Mouse (Mus musculus): Measurements from ENCODE around the gene Ptprd.

Ptprd gene

GRCm38 (mm10) chr4:76409159-76409558 is 1802.6 kb downstream of the Ptprd start:
- H3K9me3 ChIP-seq (ENCODE audit: low read length): no peaks in the 10 kb centered on the region
- TF ChIP-seq NANOG (IDR thresholded peaks at IDR 0.05; ENCODE audit: borderline replicate concordance, low read length): no peak
- TF ChIP-seq CTCF (conservative IDR thresholded peaks at IDR 0.05; ENCODE audit: low read length): no peak
- no peak for TF ChIP-seq POU5F1 (IDR thresholded peaks at IDR 0.05; ENCODE audit: borderline replicate concordance, low read length)
- no peaks in the 10 kb centered on the region for H3K36me3 ChIP-seq (ENCODE audit: insufficient read depth, low read length)
- no peak overlapping the region for H3K4me3 ChIP-seq (replicated peaks; ENCODE audit: low read length)
- H3K4me1 ChIP-seq (replicated peaks; ENCODE audit: low read depth, low read length): no peaks in the 10 kb centered on the region
- no peaks in the 10 kb centered on the region for H3K27me3 ChIP-seq (ENCODE audit: insufficient read depth, low read length)

GRCm38 (mm10) chr4:76405862-76406454 is 1805.8 kb downstream of the Ptprd start:
- H3K27me3 ChIP-seq (ENCODE audit: insufficient read depth, low read length): no peaks in the 10 kb centered on the region
- no peak for TF ChIP-seq NANOG (IDR thresholded peaks at IDR 0.05; ENCODE audit: borderline replicate concordance, low read length)
- no peak for TF ChIP-seq POU5F1 (IDR thresholded peaks at IDR 0.05; ENCODE audit: borderline replicate concordance, low read length)
- TF ChIP-seq CTCF (conservative IDR thresholded peaks at IDR 0.05; ENCODE audit: low read length): no peak
- H3K9me3 ChIP-seq (ENCODE audit: low read length): no peaks in the 10 kb centered on the region
- H3K4me3 ChIP-seq (replicated peaks; ENCODE audit: low read length): no peak overlapping the region
- H3K4me1 ChIP-seq (replicated peaks; ENCODE audit: low read depth, low read length): no peaks in the 10 kb centered on the region
- no peaks in the 10 kb centered on the region for H3K36me3 ChIP-seq (ENCODE audit: insufficient read depth, low read length)

DNA sequence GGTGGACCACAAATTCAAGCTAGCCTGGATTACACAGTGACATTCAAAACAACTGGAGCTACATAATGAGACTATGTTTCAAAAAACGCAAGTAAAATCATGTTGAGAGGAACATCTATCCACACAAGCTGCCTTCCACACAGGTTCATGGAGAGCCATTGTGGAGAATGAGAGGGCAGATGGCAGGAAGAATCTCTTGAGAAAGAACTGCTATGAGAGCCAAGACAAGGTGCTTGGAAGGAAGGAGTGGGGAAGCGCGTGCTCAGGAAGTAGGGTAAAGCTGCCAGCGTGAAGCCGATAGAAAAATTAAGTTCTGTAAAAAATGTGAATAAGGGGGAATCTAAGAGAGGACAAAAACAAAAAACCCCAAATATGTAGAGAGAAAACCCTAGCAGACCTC is 1808.5 kb downstream of the Ptprd start:
- no peaks in the 10 kb centered on the region for H3K27me3 ChIP-seq (ENCODE audit: insufficient read depth, low read length)

DNA sequence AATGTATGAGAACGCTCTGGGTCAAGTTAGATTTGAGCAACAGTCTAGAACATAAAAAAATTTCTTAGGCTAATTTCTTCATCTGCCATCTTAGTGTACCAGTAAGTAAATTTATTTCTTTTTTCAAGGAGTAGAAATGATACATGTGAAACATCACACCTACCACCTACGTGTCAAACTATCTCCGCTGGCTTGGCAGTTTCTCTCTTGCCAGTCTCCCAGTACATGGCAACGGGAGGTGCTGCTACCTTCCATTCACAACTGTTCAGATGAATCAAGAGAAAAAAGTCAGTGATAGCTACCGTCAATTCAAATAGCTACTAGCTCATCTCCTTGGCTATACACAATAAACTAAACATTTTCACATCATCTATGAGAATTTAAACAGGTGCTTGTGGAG is 1823.9 kb downstream of the Ptprd start:
- no peaks in the 10 kb centered on the region for H3K4me1 ChIP-seq (replicated peaks; ENCODE audit: low read depth, low read length)
- H3K27me3 ChIP-seq (ENCODE audit: insufficient read depth, low read length): no peaks in the 10 kb centered on the region
- H3K9me3 ChIP-seq (ENCODE audit: low read length): no peaks in the 10 kb centered on the region
- TF ChIP-seq NANOG (IDR thresholded peaks at IDR 0.05; ENCODE audit: borderline replicate concordance, low read length): no peak
- TF ChIP-seq CTCF (conservative IDR thresholded peaks at IDR 0.05; ENCODE audit: low read length): no peak
- TF ChIP-seq POU5F1 (IDR thresholded peaks at IDR 0.05; ENCODE audit: borderline replicate concordance, low read length): no peak
- no peak overlapping the region for H3K4me3 ChIP-seq (replicated peaks; ENCODE audit: low read length)
- H3K36me3 ChIP-seq (ENCODE audit: insufficient read depth, low read length): no peaks in the 10 kb centered on the region

More for the DNA sequence above, 1808.5 kb downstream of the Ptprd start:
- Histone ChIP-seq H3K36me3 (ENCODE audit: insufficient read depth, low read length) (no peaks in the 10 kb centered on the region), H3K9me3 (ENCODE audit: low read length) (no peaks in the 10 kb centered on the region), H3K4me3 (replicated peaks; ENCODE audit: low read length) (no peak overlapping the region), H3K4me1 (replicated peaks; ENCODE audit: low read depth, low read length) (no peaks in the 10 kb centered on the region)
- TF ChIP-seq NANOG (IDR thresholded peaks at IDR 0.05; ENCODE audit: borderline replicate concordance, low read length): no peak
- TF ChIP-seq POU5F1 (IDR thresholded peaks at IDR 0.05; ENCODE audit: borderline replicate concordance, low read length): no peak
- no peak for TF ChIP-seq CTCF (conservative IDR thresholded peaks at IDR 0.05; ENCODE audit: low read length)

GRCm38 (mm10) chr4:76386978-76387824 is 1824.6 kb downstream of the Ptprd start:
- Histone ChIP-seq H3K9me3 (ENCODE audit: low read length) (no peaks in the 10 kb centered on the region), H3K4me1 (replicated peaks; ENCODE audit: low read depth, low read length) (no peaks in the 10 kb centered on the region), H3K36me3 (ENCODE audit: insufficient read depth, low read length) (no peaks in the 10 kb centered on the region), H3K27me3 (ENCODE audit: insufficient read depth, low read length) (no peaks in the 10 kb centered on the region), H3K4me3 (replicated peaks; ENCODE audit: low read length) (no peak overlapping the region)
- TF ChIP-seq CTCF (conservative IDR thresholded peaks at IDR 0.05; ENCODE audit: low read length) (no peak), NANOG (IDR thresholded peaks at IDR 0.05; ENCODE audit: borderline replicate concordance, low read length) (no peak), POU5F1 (IDR thresholded peaks at IDR 0.05; ENCODE audit: borderline replicate concordance, low read length) (no peak)

DNA sequence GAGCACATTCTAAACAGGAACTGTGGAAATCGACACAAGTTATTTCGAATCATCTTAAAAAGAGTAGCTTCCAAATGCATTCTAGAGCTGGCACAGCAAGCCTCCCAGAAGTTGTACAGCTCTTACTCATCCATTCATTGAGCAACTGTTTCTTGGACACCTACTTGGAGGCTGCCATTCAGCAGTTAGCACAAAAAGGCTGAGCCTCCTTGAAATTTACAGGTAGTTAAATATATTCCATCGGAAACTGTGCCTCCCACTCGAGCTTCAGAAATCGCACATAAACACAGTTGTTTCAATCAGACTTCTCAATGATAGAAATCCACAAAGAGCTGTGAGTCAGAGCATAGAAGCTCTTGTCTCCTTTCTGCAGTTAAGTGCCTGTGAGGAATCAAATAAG is 1825.9 kb downstream of the Ptprd start:
- no peaks in the 10 kb centered on the region for H3K36me3 ChIP-seq (ENCODE audit: insufficient read depth, low read length)
- H3K4me1 ChIP-seq (replicated peaks; ENCODE audit: low read depth, low read length): no peaks in the 10 kb centered on the region
- H3K27me3 ChIP-seq (ENCODE audit: insufficient read depth, low read length): no peaks in the 10 kb centered on the region
- no peak for TF ChIP-seq POU5F1 (IDR thresholded peaks at IDR 0.05; ENCODE audit: borderline replicate concordance, low read length)
- TF ChIP-seq NANOG (IDR thresholded peaks at IDR 0.05; ENCODE audit: borderline replicate concordance, low read length): no peak
- no peak for TF ChIP-seq CTCF (conservative IDR thresholded peaks at IDR 0.05; ENCODE audit: low read length)
- no peaks in the 10 kb centered on the region for H3K9me3 ChIP-seq (ENCODE audit: low read length)
- no peak overlapping the region for H3K4me3 ChIP-seq (replicated peaks; ENCODE audit: low read length)

DNA sequence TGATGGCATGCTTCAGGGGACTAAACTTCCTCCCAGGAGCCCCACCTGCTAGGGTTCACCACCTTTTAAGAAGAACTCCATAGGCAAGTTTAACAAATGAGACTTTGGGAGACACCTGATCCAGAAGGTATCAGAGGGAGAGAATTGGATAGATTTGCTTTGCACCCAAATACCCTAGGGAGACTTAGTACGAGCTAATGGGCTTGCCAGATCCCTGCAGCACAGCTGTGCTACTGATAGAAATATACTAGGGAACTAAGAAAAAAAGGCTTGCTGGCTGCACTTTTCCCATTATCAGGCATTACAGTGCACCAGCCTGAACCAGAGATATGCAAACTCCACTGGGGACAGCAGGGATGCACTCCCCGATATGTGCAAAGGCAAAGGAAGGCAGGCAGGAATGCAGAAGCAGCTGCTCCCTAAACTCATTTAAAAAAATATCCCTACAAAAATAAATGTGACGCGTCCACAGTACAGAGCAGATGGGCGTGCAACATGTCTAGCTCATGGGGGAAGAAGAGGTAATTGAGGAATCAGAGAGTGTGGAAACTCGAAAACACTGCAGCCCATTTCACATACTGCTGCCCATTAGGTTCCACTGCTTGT is 1831.3 kb downstream of the Ptprd start:
- no peaks in the 10 kb centered on the region for H3K4me1 ChIP-seq (replicated peaks; ENCODE audit: low read depth, low read length)
- no peaks in the 10 kb centered on the region for H3K9me3 ChIP-seq (ENCODE audit: low read length)
- no peak overlapping the region for H3K4me3 ChIP-seq (replicated peaks; ENCODE audit: low read length)
- no peaks in the 10 kb centered on the region for H3K36me3 ChIP-seq (ENCODE audit: insufficient read depth, low read length)
- TF ChIP-seq NANOG (IDR thresholded peaks at IDR 0.05; ENCODE audit: borderline replicate concordance, low read length): no peak
- no peaks in the 10 kb centered on the region for H3K27me3 ChIP-seq (ENCODE audit: insufficient read depth, low read length)

- TF ChIP-seq CTCF (conservative IDR thresholded peaks at IDR 0.05; ENCODE audit: low read length) (no peak), POU5F1 (IDR thresholded peaks at IDR 0.05; ENCODE audit: borderline replicate concordance, low read length) (no peak), NANOG (IDR thresholded peaks at IDR 0.05; ENCODE audit: borderline replicate concordance, low read length) (no peak)
- no peak overlapping the region for H3K4me3 ChIP-seq (replicated peaks; ENCODE audit: low read length)
Measured at GRCm38 (mm10) chr4:76370041-76370880, 1841.5 kb downstream of the Ptprd start.

More at GRCm38 (mm10) chr4:76370041-76370880, 1841.5 kb downstream of the Ptprd start:
- Histone ChIP-seq H3K36me3 (ENCODE audit: insufficient read depth, low read length) (no peaks in the 10 kb centered on the region), H3K4me1 (replicated peaks; ENCODE audit: low read depth, low read length) (no peaks in the 10 kb centered on the region), H3K9me3 (ENCODE audit: low read length) (no peaks in the 10 kb centered on the region), H3K27me3 (ENCODE audit: insufficient read depth, low read length) (no peaks in the 10 kb centered on the region)
